Mouse (Mus musculus): ENCODE measurements around the gene Myl6.

GRCm38 (mm10) chr10:128457676-128458075 is 36.3 kb downstream of the Myl6 start:
- TF ChIP-seq CTCF (IDR thresholded peaks at IDR 0.05; ENCODE audit: control insufficient read depth, insufficient read depth, insufficient read length) = no peak
- TF ChIP-seq MAX (IDR thresholded peaks at IDR 0.05) = no peak
- no peak for TF ChIP-seq USF1 (IDR thresholded peaks at IDR 0.05; ENCODE audit: low read depth)
- no peak for TF ChIP-seq CEBPB (IDR thresholded peaks at IDR 0.05; ENCODE audit: low read depth)
- TF ChIP-seq MYOD1 (IDR thresholded peaks at IDR 0.05; ENCODE audit: control insufficient read depth, insufficient read length, low read depth) = no peak

Data from C2C12 (cell line).